Mouse (Mus musculus): ENCODE measurements around the gene Kazn. TPM values are rescaled to one million over a fixed set of nuclear protein-coding genes. Genes with fewer than 3 reads are reported as not detected.
A peak's percentile ranks its signal among the peaks of the same experiment; 100 is the strongest.

Gene Kazn
- total and polyA plus RNA-seq, 3 experiments: 1.3 to 9.7 (median 4.2) TPM

- H3K4me2 ChIP-seq (ENCODE audit: insufficient read depth, low read depth, poor library complexity, severe bottlenecking): no peak overlapping the region
- in situ Hi-C loops (cut with MboI; ENCODE audit: low pct_ligation_motif_present, low pct_unique_long_range_greater_than_20kb, low sequenced_read_pairs): no loop called here
- no peak overlapping the region for H3K4me3 ChIP-seq (replicated peaks in 1 of 3; ENCODE audit: low read depth in 2 of 3, low read length in 2 of 3, poor library complexity in 1 of 3)
- no peak overlapping the region for H3K9ac ChIP-seq (ENCODE audit: insufficient read depth, low read depth)
- dilution Hi-C loops (cut with MboI; ENCODE audit: extremely low pct_ligation_motif_present, extremely low pct_unique_long_range_greater_than_20kb, low sequenced_read_pairs): no loop called here
- H3K36me3 ChIP-seq (replicated peaks in 1 of 2; ENCODE audit: control insufficient read depth in 1 of 2, insufficient read depth in 1 of 2, low read length in 1 of 2): no peaks in the 10 kb centered on the region
- H3K9me3 ChIP-seq (replicated peaks; ENCODE audit: low read length): peaks cover 12% of the 10 kb centered on the region
- H3K79me2 ChIP-seq (replicated peaks; ENCODE audit: control insufficient read depth, extremely low read depth, insufficient read depth, poor library complexity, severe bottlenecking): no peaks in the 10 kb centered on the region
- TF ChIP-seq ZC3H11A (IDR thresholded peaks at IDR 0.05; ENCODE audit: low read depth, low read length): no peak
- TF ChIP-seq UBTF (IDR thresholded peaks at IDR 0.05; ENCODE audit: low read depth, low read length): no peak
- TF ChIP-seq MAX (IDR thresholded peaks at IDR 0.05; ENCODE audit: low read length): no peak
- TF ChIP-seq CHD1 (IDR thresholded peaks at IDR 0.05; ENCODE audit: low read depth, low read length): no peak
- TF ChIP-seq SMC3 (IDR thresholded peaks at IDR 0.05; ENCODE audit: low read depth, low read length): no peak
- TF ChIP-seq MAFK (IDR thresholded peaks at IDR 0.05; ENCODE audit: insufficient replicate concordance, low read length): no peak
- TF ChIP-seq MYC (IDR thresholded peaks at IDR 0.05; ENCODE audit: low read depth, low read length): no peak
- no peak overlapping the region for H3K27ac ChIP-seq (ENCODE audit: insufficient read depth, low read depth)
- no peak for DNase-seq (ENCODE audit: extremely low read depth)
- no peaks in the 10 kb centered on the region for H3K27me3 ChIP-seq (replicated peaks)
- H3K4me1 ChIP-seq (ENCODE audit: control insufficient read depth in 1 of 2, insufficient read depth in 2 of 2): no peaks in the 10 kb centered on the region
These were observed 38.4 kb upstream of the Kazn start for GRCm38 (mm10) chr4:142277481-142278196.

- Histone ChIP-seq H3K79me2 (replicated peaks; ENCODE audit: control insufficient read depth, extremely low read depth, insufficient read depth, poor library complexity, severe bottlenecking) (no peaks in the 10 kb centered on the region), H3K9me3 (replicated peaks; ENCODE audit: low read length) (peaks cover 2% of the 10 kb centered on the region), H3K4me1 (ENCODE audit: control insufficient read depth in 1 of 2, insufficient read depth in 2 of 2) (no peaks in the 10 kb centered on the region), H3K4me2 (ENCODE audit: insufficient read depth, low read depth, poor library complexity, severe bottlenecking) (no peak overlapping the region), H3K27ac (ENCODE audit: insufficient read depth, low read depth) (no peak overlapping the region), H3K27me3 (replicated peaks) (no peaks in the 10 kb centered on the region), H3K4me3 (replicated peaks in 1 of 3; ENCODE audit: low read depth in 2 of 3, low read length in 2 of 3, poor library complexity in 1 of 3) (no peak overlapping the region), H3K36me3 (replicated peaks in 1 of 2; ENCODE audit: control insufficient read depth in 1 of 2, insufficient read depth in 1 of 2, low read length in 1 of 2) (no peaks in the 10 kb centered on the region), H3K9ac (ENCODE audit: insufficient read depth, low read depth) (no peak overlapping the region)
- in situ Hi-C loops (cut with MboI; ENCODE audit: low pct_ligation_motif_present, low pct_unique_long_range_greater_than_20kb, low sequenced_read_pairs): no loop called here
- peak in 1 of 2 experiments; percentile 11; a peak in 1 of 4 replicates for TF ChIP-seq CTCF (conservative IDR thresholded peaks at IDR 0.05 in 1 of 2, IDR thresholded peaks at IDR 0.05 in 1 of 2; ENCODE audit: low read depth in 2 of 2, low read length in 2 of 2)
- TF ChIP-seq JUND (conservative IDR thresholded peaks at IDR 0.05; ENCODE audit: low read depth, low read length): no peak
- dilution Hi-C loops (cut with MboI; ENCODE audit: extremely low pct_ligation_motif_present, extremely low pct_unique_long_range_greater_than_20kb, low sequenced_read_pairs): no loop called here
- DNase-seq (ENCODE audit: extremely low read depth): no peak
These were observed 36.0 kb upstream of the Kazn start for GRCm38 (mm10) chr4:142275242-142275641.

- DNase-seq (ENCODE audit: extremely low read depth): no peak
- H3K9me3 ChIP-seq (replicated peaks; ENCODE audit: low read length): peaks cover 2% of the 10 kb centered on the region
- H3K27me3 ChIP-seq (replicated peaks): no peaks in the 10 kb centered on the region
- no peaks in the 10 kb centered on the region for H3K79me2 ChIP-seq (replicated peaks; ENCODE audit: control insufficient read depth, extremely low read depth, insufficient read depth, poor library complexity, severe bottlenecking)
- H3K9ac ChIP-seq (ENCODE audit: insufficient read depth, low read depth): no peak overlapping the region
- no peaks in the 10 kb centered on the region for H3K36me3 ChIP-seq (replicated peaks in 1 of 2; ENCODE audit: control insufficient read depth in 1 of 2, insufficient read depth in 1 of 2, low read length in 1 of 2)
- H3K4me3 ChIP-seq (replicated peaks in 1 of 3; ENCODE audit: low read depth in 2 of 3, low read length in 2 of 3, poor library complexity in 1 of 3): no peak overlapping the region
- TF ChIP-seq POLR2A (IDR thresholded peaks at IDR 0.05; ENCODE audit: low read depth, low read length): no peak
- no peak for TF ChIP-seq MAFK (IDR thresholded peaks at IDR 0.05; ENCODE audit: insufficient replicate concordance, low read length)
- TF ChIP-seq TBP (conservative IDR thresholded peaks at IDR 0.05; ENCODE audit: low read depth, low read length): no peak
- dilution Hi-C loops (cut with MboI; ENCODE audit: extremely low pct_ligation_motif_present, extremely low pct_unique_long_range_greater_than_20kb, low sequenced_read_pairs) (no loop called here), in situ Hi-C loops (cut with MboI; ENCODE audit: low pct_ligation_motif_present, low pct_unique_long_range_greater_than_20kb, low sequenced_read_pairs) (loop anchor here (25.0 kb wide), 1 partner anchor 738 kb away; no protein-coding TSS in a partner anchor)
- H3K27ac ChIP-seq (ENCODE audit: insufficient read depth, low read depth): no peak overlapping the region
- no peaks in the 10 kb centered on the region for H3K4me1 ChIP-seq (ENCODE audit: control insufficient read depth in 1 of 2, insufficient read depth in 2 of 2)
- no peak overlapping the region for H3K4me2 ChIP-seq (ENCODE audit: insufficient read depth, low read depth, poor library complexity, severe bottlenecking)
These were observed 35.4 kb upstream of the Kazn start for GRCm38 (mm10) chr4:142274441-142275234.

Data from CH12.LX (cell line).